Mouse (Mus musculus): Measurements from ENCODE around the gene Nectin2.

Nectin2 gene

GRCm38 (mm10) chr7:19769001-19769400 is 18.7 kb upstream of the Nectin2 start:
- no peak for DNase-seq (ENCODE audit: low spot score)

GRCm38 (mm10) chr7:19768251-19768650 is 18.0 kb upstream of the Nectin2 start:
- DNase-seq (ENCODE audit: low spot score) = no peak

GRCm38 (mm10) chr7:19764581-19764980 is 14.3 kb upstream of the Nectin2 start:
- DNase-seq (ENCODE audit: low spot score) = no peak

DNA sequence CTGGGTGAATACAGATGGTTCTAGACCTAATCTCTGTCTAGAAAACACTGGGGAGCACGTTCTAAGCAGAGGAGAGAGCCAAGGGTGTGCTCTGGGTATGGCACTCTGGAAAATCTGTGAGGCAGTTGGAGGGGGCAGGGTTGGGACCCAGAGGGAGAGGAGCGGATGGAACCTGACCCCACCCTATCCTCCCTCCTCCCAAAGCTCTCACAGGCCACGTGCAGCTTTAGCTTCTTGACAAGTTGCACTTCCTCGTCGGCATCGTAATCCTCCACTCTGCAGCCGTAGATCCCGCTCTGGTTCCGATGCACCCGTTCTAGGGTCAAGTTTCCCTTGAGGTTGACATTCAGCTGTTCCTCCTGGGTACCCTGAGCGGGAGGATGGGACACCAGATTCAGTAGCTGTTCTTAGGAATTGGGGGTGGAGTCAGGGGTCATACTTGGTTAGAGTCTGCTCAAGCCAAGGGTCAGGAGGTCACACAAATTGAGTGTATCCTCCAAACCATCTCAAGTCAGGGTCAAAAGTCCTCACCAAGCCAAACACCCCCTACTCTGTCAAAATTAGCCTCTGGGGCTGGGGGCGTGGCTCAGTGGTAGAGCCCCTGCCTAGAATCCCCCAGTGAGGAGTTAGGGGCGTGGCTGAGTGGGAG is 13.7 kb upstream of the Nectin2 start:
- DNase-seq (ENCODE audit: low spot score) = no peak

DNA sequence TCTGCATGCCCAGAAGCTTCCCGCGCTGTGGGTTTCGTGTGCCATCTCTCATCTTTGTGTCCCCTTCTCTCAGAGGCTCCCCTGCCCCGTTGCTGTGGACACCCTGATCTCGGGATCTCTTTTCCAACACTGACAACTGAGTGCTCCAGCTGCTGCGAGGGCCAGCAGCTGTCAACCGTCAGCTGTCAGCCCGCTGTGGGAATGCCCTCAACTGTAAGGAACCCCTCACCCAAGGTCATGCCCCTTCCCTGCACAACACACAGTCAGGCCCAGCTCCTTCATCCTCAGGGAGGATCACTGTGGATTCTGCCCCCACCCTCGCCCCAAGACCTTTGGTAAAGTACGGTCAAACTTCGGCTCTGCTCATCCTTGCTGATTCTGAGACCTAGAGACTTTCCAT is 12.0 kb upstream of the Nectin2 start:
- no peak for DNase-seq (ENCODE audit: low spot score)

- no peak for DNase-seq (ENCODE audit: low spot score)
These were observed 9.7 kb upstream of the Nectin2 start for GRCm38 (mm10) chr7:19760021-19760420.

GRCm38 (mm10) chr7:19758623-19759022 is 8.3 kb upstream of the Nectin2 start:
- no peak for DNase-seq (ENCODE audit: low spot score)

DNA sequence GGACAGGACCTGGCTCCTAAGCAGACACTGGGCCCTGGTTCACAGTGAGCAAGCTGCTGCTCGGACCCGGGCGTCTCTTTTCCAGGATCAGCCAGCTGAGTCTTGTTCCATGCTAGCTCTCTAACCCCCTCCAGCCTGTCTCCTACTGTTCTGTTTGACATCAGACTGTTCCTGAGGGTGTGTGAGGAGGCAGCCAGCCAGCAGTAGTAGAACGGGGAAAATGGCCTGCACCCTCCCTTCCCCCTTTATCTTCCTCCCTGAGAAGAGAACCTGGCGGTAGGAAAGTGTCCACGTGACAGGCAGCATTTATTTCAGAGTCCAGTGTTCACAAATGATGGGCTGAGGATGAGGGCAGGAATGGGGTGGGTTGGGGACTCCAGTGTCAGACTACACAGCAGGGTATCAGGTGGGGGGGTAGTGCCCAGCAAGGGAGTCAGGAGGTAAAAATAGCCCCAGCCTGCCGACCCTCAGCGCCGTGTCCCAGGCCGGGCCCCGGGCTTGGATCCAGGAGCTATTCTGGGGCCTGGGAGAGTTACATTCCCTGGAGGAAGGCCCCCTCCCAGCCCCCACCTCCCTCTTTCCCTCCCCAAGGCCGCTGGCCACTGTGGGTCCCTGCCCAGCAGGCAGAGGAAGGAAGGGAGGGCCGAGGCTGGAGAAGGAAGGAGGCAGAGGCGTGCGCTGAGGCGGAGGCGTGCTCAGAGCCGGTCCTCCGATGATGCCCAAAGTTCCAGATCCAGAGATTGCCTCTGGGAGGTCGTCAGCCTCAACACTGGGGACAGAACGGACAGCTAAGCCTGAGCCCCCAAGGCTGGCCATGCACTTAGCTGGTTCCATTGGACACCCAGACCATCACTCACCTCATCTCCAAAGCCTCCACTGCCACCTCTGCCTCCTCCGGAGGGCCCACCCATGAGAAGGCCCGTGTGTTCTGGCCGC is 5.8 kb upstream of the Nectin2 start:
- no peak for DNase-seq (ENCODE audit: low spot score)

DNA sequence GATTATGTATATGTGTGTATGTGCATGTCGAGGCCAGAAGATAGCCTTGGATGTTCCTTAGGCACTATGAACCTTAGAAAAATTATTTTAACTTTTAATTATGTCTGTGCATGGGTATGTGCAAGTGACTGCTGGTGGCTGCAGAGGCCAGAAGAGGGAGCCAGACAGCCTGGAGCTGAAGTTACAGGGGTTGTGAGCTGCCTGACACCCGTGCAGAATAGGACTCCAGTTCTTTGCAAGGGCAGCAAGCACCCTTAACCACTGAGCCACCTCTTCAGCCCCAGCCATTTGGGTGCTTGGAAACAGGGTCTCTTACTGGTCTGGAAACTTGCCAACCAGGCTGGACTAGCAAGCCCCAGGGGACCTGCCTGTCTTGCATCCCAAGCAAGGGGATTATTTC is 4.7 kb upstream of the Nectin2 start:
- DNase-seq (ENCODE audit: low spot score) = no peak

GRCm38 (mm10) chr7:19754065-19754464 is 3.8 kb upstream of the Nectin2 start:
- no peak for DNase-seq (ENCODE audit: low spot score)

- no peak for DNase-seq (ENCODE audit: low spot score)
These were observed 3.3 kb upstream of the Nectin2 start for GRCm38 (mm10) chr7:19753587-19753986.

DNA sequence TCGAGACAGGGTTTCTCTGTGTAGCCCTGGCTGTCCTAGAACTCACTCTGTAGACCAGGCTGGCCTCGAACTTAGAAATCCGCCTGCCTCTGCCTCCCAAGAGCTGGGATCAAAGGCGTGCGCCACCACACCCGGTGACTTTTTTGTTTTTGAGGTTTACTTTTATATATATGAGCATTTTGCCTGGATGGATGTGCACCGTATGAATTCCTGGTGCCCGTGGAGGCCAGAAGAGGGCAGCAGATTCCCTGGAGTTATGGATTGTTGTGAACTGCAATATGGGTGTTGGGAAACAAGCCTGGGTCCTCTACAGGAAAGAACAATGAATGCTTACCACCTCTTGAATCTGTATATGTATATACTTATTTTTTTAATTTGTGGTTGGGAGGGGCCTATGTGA is 2.4 kb upstream of the Nectin2 start:
- DNase-seq (ENCODE audit: low spot score) = peak; percentile 45

DNA sequence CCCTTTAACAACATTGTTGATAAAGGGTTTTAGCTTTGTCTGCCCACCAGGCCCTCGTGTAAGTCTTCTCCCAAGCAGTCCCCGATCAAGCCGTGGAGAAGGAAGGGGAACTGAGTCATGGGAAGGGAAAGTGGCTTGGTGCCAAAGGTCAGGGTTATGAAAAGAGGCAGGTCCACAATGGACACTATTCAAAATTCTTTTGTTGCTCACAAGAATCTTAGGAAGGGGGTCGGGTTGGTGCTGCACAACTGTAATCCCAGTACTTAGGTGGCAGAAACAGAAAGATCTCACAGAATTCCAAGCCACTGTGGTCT is 744 bp upstream of the Nectin2 start:
- DNase-seq (ENCODE audit: low spot score) = no peak

GRCm38 (mm10) chr7:19749389-19750216 is 680 bp downstream of the Nectin2 start:
- peak; percentile 99 for DNase-seq (ENCODE audit: low spot score)

- DNase-seq (ENCODE audit: low spot score) = peak; percentile 76
These were observed 1.8 kb downstream of the Nectin2 start for GRCm38 (mm10) chr7:19748219-19749195.

DNA sequence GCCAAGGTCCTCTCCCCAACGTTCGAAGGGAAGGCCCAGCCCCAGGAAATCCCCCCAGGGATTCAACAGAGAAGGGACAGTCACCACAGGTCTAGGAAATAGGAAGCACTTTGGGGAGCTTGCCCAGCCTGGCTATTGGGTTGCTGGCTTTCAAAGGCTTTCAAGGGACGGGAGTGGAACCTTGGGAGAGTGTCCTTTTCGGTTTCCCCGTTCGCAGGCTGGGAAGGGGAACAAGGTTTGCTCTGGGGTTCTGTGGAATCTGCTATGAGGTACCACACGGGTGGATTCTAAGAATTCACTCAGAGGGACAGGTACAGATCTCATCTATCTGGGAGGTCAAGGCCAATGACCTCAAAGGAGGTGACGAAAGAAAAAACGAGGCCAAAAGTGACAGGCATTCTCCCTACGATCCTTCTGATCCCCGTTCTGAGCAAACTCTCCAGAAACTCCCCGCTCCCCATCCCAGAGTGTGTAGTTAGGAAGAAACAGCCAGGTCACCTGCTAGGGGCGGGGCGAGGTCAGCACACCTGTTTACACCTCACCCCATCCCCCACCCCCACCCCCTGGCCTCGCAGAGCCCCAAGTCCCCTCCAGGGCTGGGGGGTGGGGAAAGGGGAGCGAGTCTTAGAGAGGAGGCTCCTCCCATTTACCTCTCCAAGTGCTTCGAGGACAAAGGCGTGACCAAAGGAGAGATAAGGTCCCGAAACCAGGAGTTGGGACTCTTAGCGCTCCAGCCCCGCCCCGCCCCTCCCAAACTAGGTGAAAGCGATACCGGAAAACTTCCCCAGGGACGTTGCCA is 2.7 kb downstream of the Nectin2 start:
- peak; percentile 54 for DNase-seq (ENCODE audit: low spot score)

GRCm38 (mm10) chr7:19746426-19747201 is 3.7 kb downstream of the Nectin2 start:
- peak; percentile 21 for DNase-seq (ENCODE audit: low spot score)

DNA sequence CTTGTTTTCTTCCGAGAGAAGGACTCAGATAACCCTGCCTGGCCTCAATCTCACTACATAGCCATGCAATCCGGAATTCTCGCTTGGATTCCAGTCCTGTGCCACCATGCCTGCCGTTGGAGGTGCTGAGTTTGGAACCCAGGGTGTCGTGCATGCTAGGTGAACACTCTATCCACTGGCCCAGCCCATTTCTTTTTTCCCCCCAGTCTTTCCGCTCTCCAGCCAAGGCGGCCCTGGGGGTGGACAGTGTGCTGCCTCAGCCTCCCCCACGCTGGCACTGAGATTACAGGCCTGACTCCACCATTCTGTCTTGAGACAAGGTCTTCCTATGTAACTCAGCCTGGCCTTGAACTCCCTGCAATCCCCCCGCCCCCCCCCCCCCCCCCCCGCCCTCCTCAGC is 4.3 kb downstream of the Nectin2 start:
- no peak for DNase-seq (ENCODE audit: low spot score)

GRCm38 (mm10) chr7:19744590-19745385 is 5.5 kb downstream of the Nectin2 start:
- DNase-seq (ENCODE audit: low spot score) = no peak

Measured in embryo, embryonic 10.5 days (tissue).